In genomic region chr8:121376116-121376950, GRCm38 (mm10) we compare ENCODE assay signal across 9 mouse cellular contexts.
DNase-seq lines count a peak whose midpoint lies in the region; ATAC-seq lines count a peak whose summit lies in the region.
"Had no signal": no experiment of that assay in that cellular context is flagged by ENCODE, and none has a peak within 500 bp of the region (broad histone marks: within the 10 kb centered on the region; RNA-seq: fewer than 3 reads in every experiment).

No protein-coding gene starts in this region.

- DNase-seq in urinary bladder, postnatal 25 days (ENCODE audit: low spot score) = peak; percentile 21
- no peak for DNase-seq in urinary bladder, adult 2 months (ENCODE audit: low spot score)
- no peak for DNase-seq in embryonic facial prominence, embryonic 14.5 days (ENCODE audit: low spot score)
- peak; percentile 85 to 86 for DNase-seq in heart, postnatal 36 days
- DNase-seq in spleen, adult 12 weeks (ENCODE audit: low spot score) = no peak
- no peak for DNase-seq in midbrain, embryonic 11.5 days (ENCODE audit: low spot score, missing footprints)
- DNase-seq in right cerebral cortex, postnatal 36 days (ENCODE audit: low spot score in 2 of 2) = no peak

- no peaks in the 10 kb centered on the region for H3K36me3 ChIP-seq in embryonic facial prominence, embryonic 14.5 days (ENCODE audit: control insufficient read depth, insufficient read depth, low read length)
- H3K36me3 ChIP-seq in liver, embryonic 12.5 days = no peaks in the 10 kb centered on the region
- no peaks in the 10 kb centered on the region for H3K36me3 ChIP-seq in midbrain, embryonic 11.5 days (ENCODE audit: control insufficient read depth, insufficient read depth, low read length)
- H3K36me3 ChIP-seq: neural tube, embryonic 12.5 days had no signal

- 61% methylated on average over 9 of the region's 10 CpGs for WGBS in embryonic facial prominence, embryonic 14.5 days
- 53% methylated on average over 10 of the region's 10 CpGs for WGBS in liver, embryonic 12.5 days (ENCODE audit: insufficient replicate concordance)
- WGBS in midbrain, embryonic 11.5 days = 81% methylated on average over 10 of the region's 10 CpGs

- no peak overlapping the region for H3K4me2 ChIP-seq in embryonic facial prominence, embryonic 14.5 days (ENCODE audit: low read depth, low read length)
- no peak overlapping the region for H3K4me2 ChIP-seq in liver, embryonic 12.5 days
- no peak overlapping the region for H3K4me2 ChIP-seq in midbrain, embryonic 11.5 days
- H3K4me2 ChIP-seq: neural tube, embryonic 12.5 days had no signal

- H3K9me3 ChIP-seq in embryonic facial prominence, embryonic 14.5 days (ENCODE audit: control insufficient read depth, low read length) = no peaks in the 10 kb centered on the region
- H3K9me3 ChIP-seq in liver, embryonic 12.5 days (replicated peaks) = no peaks in the 10 kb centered on the region
- H3K9me3 ChIP-seq in midbrain, embryonic 11.5 days (ENCODE audit: control insufficient read depth, low read length) = no peaks in the 10 kb centered on the region
- H3K9me3 ChIP-seq: neural tube, embryonic 12.5 days had no signal

- H3K4me1 ChIP-seq in embryonic facial prominence, embryonic 14.5 days (ENCODE audit: control insufficient read depth, insufficient read depth, low read length) = peaks cover 20% of the 10 kb centered on the region
- peaks cover 23% of the 10 kb centered on the region for H3K4me1 ChIP-seq in liver, embryonic 12.5 days
- peaks cover 7% of the 10 kb centered on the region for H3K4me1 ChIP-seq in midbrain, embryonic 11.5 days (ENCODE audit: control insufficient read depth, insufficient read depth, low read length)

- ATAC-seq in embryonic facial prominence, embryonic 14.5 days (ENCODE audit: low read depth) = 0 out of 2 replicates have a peak, but pooled peaks have one; percentile 9
- 0 out of 2 replicates have a peak, but pooled peaks have one; percentile 19 for ATAC-seq in liver, embryonic 12.5 days
- ATAC-seq in midbrain, embryonic 11.5 days (ENCODE audit: low FRiP score) = no peak

- no peak overlapping the region for H3K27ac ChIP-seq in embryonic facial prominence, embryonic 14.5 days (replicated peaks; ENCODE audit: low read depth, low read length)
- no peak overlapping the region for H3K27ac ChIP-seq in liver, embryonic 12.5 days
- H3K27ac ChIP-seq in midbrain, embryonic 11.5 days (ENCODE audit: low read depth, low read length) = no peak overlapping the region
- H3K27ac ChIP-seq: neural tube, embryonic 12.5 days had no signal

- H3K9ac ChIP-seq in embryonic facial prominence, embryonic 14.5 days (ENCODE audit: low read depth, low read length) = no peak overlapping the region
- H3K9ac ChIP-seq in liver, embryonic 12.5 days = no peak overlapping the region
- H3K9ac ChIP-seq in midbrain, embryonic 11.5 days (ENCODE audit: low read length) = no peak overlapping the region
- H3K9ac ChIP-seq: neural tube, embryonic 12.5 days had no signal

- intact Hi-C loops in heart, postnatal 36 days (cut with DNase I) = no loop called here

- H3K27me3 ChIP-seq in embryonic facial prominence, embryonic 14.5 days (replicated peaks; ENCODE audit: control insufficient read depth, insufficient read depth, low read length) = 0 out of 2 replicates have a peak, but pooled peaks cover 20% of the 10 kb centered on the region
- H3K27me3 ChIP-seq in liver, embryonic 12.5 days (replicated peaks) = peaks cover 25% of the 10 kb centered on the region
- no peaks in the 10 kb centered on the region for H3K27me3 ChIP-seq in midbrain, embryonic 11.5 days (ENCODE audit: control insufficient read depth, insufficient read depth, low read length)
- H3K27me3 ChIP-seq: neural tube, embryonic 12.5 days had no signal

- H3K4me3 ChIP-seq in embryonic facial prominence, embryonic 14.5 days (ENCODE audit: low read depth, low read length) = no peak overlapping the region
- no peak overlapping the region for H3K4me3 ChIP-seq in liver, embryonic 12.5 days
- H3K4me3 ChIP-seq in midbrain, embryonic 11.5 days (ENCODE audit: low read depth, low read length) = no peak overlapping the region
- H3K4me3 ChIP-seq: neural tube, embryonic 12.5 days had no signal

Comparison
In these comparisons a context has a peak if more than half of its experiments do, and no peak if none do; other contexts are left out.
1. DNase-seq: peak in urinary bladder, postnatal 25 days (single experiment) and heart, postnatal 36 days (2 of 2); none in urinary bladder, adult 2 months (single experiment), embryonic facial prominence, embryonic 14.5 days (single experiment), spleen, adult 12 weeks (single experiment), midbrain, embryonic 11.5 days (single experiment) and right cerebral cortex, postnatal 36 days (0 of 2).